ENCODE assay signal across 9 mouse cellular contexts in genomic region chr8:123891883-123892585, GRCm38 (mm10). TPM values are rescaled to one million over a fixed set of nuclear protein-coding genes. Genes with fewer than 3 reads are reported as not detected.
DNase-seq lines count a peak whose midpoint lies in the region; ATAC-seq and TF ChIP-seq lines count a peak whose summit lies in the region.
"Had no signal": no experiment of that assay in that cellular context is flagged by ENCODE, and none has a peak within 500 bp of the region (broad histone marks: within the 10 kb centered on the region; RNA-seq: fewer than 3 reads in every experiment).

No protein-coding gene starts in this region.

- DNase-seq in gastrocnemius, adult 18-20 months (ENCODE audit: low spot score) = peak; percentile 66
- no peak for DNase-seq in gastrocnemius, postnatal 4 days (ENCODE audit: low spot score in 2 of 2)
- peak; percentile 90 to 95 for DNase-seq in cerebellum, adult 18-20 months
- peak; percentile 89 for DNase-seq in forebrain, postnatal 0 days
- peak; percentile 80 to 82 for DNase-seq in layer of hippocampus, adult 8-10 months (ENCODE audit: low spot score in 2 of 2)
- DNase-seq in testis, postnatal 14 days (ENCODE audit: low spot score) = no peak
- no peak for DNase-seq in urinary bladder, postnatal 25 days (ENCODE audit: low spot score)

- H3K27me3 ChIP-seq in forebrain, postnatal 0 days (ENCODE audit: insufficient read depth, low read length) = peaks cover 29% of the 10 kb centered on the region
- H3K27me3 ChIP-seq in midbrain, embryonic 16.5 days (ENCODE audit: control insufficient read depth, insufficient read depth, low read depth, low read length) = peaks cover 26% of the 10 kb centered on the region

- 3% methylated on average over 49 of the region's 49 CpGs for WGBS in forebrain, postnatal 0 days
- under 1% methylated on average over 49 of the region's 49 CpGs for WGBS in midbrain, embryonic 16.5 days

- H3K27ac ChIP-seq in forebrain, postnatal 0 days (ENCODE audit: low read depth, low read length) = peak overlapping the region; percentile 74
- peak overlapping the region; percentile 82 for H3K27ac ChIP-seq in midbrain, embryonic 16.5 days (ENCODE audit: low read length)

- peak; percentile 90 for ATAC-seq in forebrain, postnatal 0 days
- peak; percentile 89 for ATAC-seq in midbrain, embryonic 16.5 days

- peaks cover 11% of the 10 kb centered on the region; the same call in 1 of the 2 replicates for H3K4me1 ChIP-seq in forebrain, postnatal 0 days (ENCODE audit: insufficient read depth)
- peaks cover 8% of the 10 kb centered on the region for H3K4me1 ChIP-seq in midbrain, embryonic 16.5 days (ENCODE audit: control insufficient read depth, insufficient read depth, low read length)

- H3K9me3 ChIP-seq in forebrain, postnatal 0 days (ENCODE audit: low read length) = no peaks in the 10 kb centered on the region
- H3K9me3 ChIP-seq in midbrain, embryonic 16.5 days (replicated peaks; ENCODE audit: control insufficient read depth, low read length, poor library complexity, severe bottlenecking) = no peaks in the 10 kb centered on the region

- H3K4me3 ChIP-seq in forebrain, postnatal 0 days (ENCODE audit: low read depth, low read length) = peak overlapping the region; percentile 41
- peak overlapping the region; percentile 49 for H3K4me3 ChIP-seq in midbrain, embryonic 16.5 days (ENCODE audit: low read depth, low read length)

- H3K4me2 ChIP-seq in forebrain, postnatal 0 days (ENCODE audit: low read depth) = peak overlapping the region; percentile 72
- peak overlapping the region; percentile 64 for H3K4me2 ChIP-seq in midbrain, embryonic 16.5 days (ENCODE audit: low read length)

- no peak for TF ChIP-seq CTCF in forebrain, postnatal 0 days (IDR thresholded peaks at IDR 0.05; ENCODE audit: low read depth)

- H3K36me3 ChIP-seq in forebrain, postnatal 0 days (ENCODE audit: insufficient read depth) = no peaks in the 10 kb centered on the region
- H3K36me3 ChIP-seq in midbrain, embryonic 16.5 days (ENCODE audit: control insufficient read depth, insufficient read depth, low read length) = no peaks in the 10 kb centered on the region

- H3K9ac ChIP-seq in forebrain, postnatal 0 days = peak overlapping the region; percentile 66
- H3K9ac ChIP-seq in midbrain, embryonic 16.5 days (ENCODE audit: low read depth, low read length) = peak overlapping the region; percentile 65

RNA-seq across cellular contexts. Expression of gene Acta1, which starts 2.5 kb away (rescaled TPM):
- over 10,000 TPM; 42,846 to 52,629 TPM for total RNA-seq in gastrocnemius, adult 18-20 months (2021)
- total RNA-seq in gastrocnemius, postnatal 4 days (2021) = over 10,000 TPM; 33,708 to 36,184 TPM
- total RNA-seq in forebrain, postnatal 0 days (2014; rRNA removed) = 10.5 and 20.1 TPM in 2 replicates
- 17.1 and 20.4 TPM in 2 replicates for polyA plus RNA-seq in forebrain, postnatal 0 days (2015; fragmentation: Nextera tagmentation; extraction: Ambion mirVana)
- 1 to 10 TPM; 5.7 to 9.3 (median 7.2) TPM for total RNA-seq in layer of hippocampus, adult 8-10 months (2022)
- polyA plus RNA-seq in midbrain, embryonic 16.5 days (2015; fragmentation: Nextera tagmentation; extraction: Ambion mirVana) = 8.9 and 10.4 TPM in 2 replicates
- total RNA-seq: hematopoietic stem cell, adult 5-6 weeks had no signal

RNA-seq across cellular contexts. Expression of gene Ccsap, which starts 32.0 kb away (rescaled TPM):
- under 1 TPM; 0.21 to 0.26 TPM for total RNA-seq in gastrocnemius, adult 18-20 months (2021)
- 1 to 10 TPM; 3.5 to 4.9 TPM for total RNA-seq in gastrocnemius, postnatal 4 days (2021)
- 19.5 and 21.8 TPM in 2 replicates for total RNA-seq in forebrain, postnatal 0 days (2014; rRNA removed)
- 10.0 and 10.6 TPM in 2 replicates for polyA plus RNA-seq in forebrain, postnatal 0 days (2015; fragmentation: Nextera tagmentation; extraction: Ambion mirVana)
- 10 to 100 TPM; 52.3 to 55.6 (median 53.4) TPM for total RNA-seq in layer of hippocampus, adult 8-10 months (2022)
- 3.8 and 4.1 TPM in 2 replicates for polyA plus RNA-seq in midbrain, embryonic 16.5 days (2015; fragmentation: Nextera tagmentation; extraction: Ambion mirVana)

RNA-seq across cellular contexts. Expression of gene Nup133, which starts 57.0 kb away (rescaled TPM):
- total RNA-seq in gastrocnemius, adult 18-20 months (2021) = 10 to 100 TPM in 1 of 2 experiments, 1 to 10 TPM in 1; 9.8 to 10.4 TPM
- 10 to 100 TPM; 17.1 to 19.7 TPM for total RNA-seq in gastrocnemius, postnatal 4 days (2021)
- 21.9 and 31.8 TPM in 2 replicates for total RNA-seq in forebrain, postnatal 0 days (2014; rRNA removed)
- 16.4 and 17.3 TPM in 2 replicates for polyA plus RNA-seq in forebrain, postnatal 0 days (2015; fragmentation: Nextera tagmentation; extraction: Ambion mirVana)
- 10 to 100 TPM; 23.0 to 24.4 (median 24.1) TPM for total RNA-seq in layer of hippocampus, adult 8-10 months (2022)
- 21.8 and 21.9 TPM in 2 replicates for polyA plus RNA-seq in midbrain, embryonic 16.5 days (2015; fragmentation: Nextera tagmentation; extraction: Ambion mirVana)

Comparison
In these comparisons a context has a peak if more than half of its experiments do, and no peak if none do; other contexts are left out.
1. DNase-seq: peak in gastrocnemius, adult 18-20 months (single experiment), cerebellum, adult 18-20 months (2 of 2), forebrain, postnatal 0 days (single experiment) and layer of hippocampus, adult 8-10 months (2 of 2); none in gastrocnemius, postnatal 4 days (0 of 2), testis, postnatal 14 days (single experiment) and urinary bladder, postnatal 25 days (single experiment).
2. RNA of gene Acta1, which starts 2.5 kb away (total RNA-seq): 42,846 to 52,629 TPM in gastrocnemius, adult 18-20 months and 33,708 to 36,184 TPM in gastrocnemius, postnatal 4 days; 10.5 to 20.1 TPM in forebrain, postnatal 0 days and 5.7 to 9.3 TPM in layer of hippocampus, adult 8-10 months; every median in the first group is over 1,000 times any median in the second.